In the genomic region with DNA sequence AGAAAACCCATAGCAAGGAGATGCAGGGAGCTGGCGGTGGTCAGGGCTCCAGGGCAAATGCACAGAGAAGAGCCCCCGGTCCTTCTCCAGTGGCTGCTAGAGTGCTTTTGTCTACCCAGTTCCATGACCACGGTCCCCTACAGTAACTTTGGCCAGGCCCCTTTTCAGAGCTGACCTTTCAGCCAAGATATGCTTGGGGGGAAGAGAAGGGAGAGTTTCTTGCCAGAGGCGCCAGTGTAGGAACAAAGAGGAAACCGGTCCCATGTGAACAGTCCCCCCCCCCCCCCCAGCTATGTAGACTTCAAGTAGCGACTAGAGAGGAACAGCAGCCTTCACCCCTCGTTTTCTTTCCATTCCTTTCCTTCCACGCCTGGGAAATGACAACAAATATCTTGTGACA, we compare ENCODE assay signal across 7 mouse cellular contexts. TPM values are rescaled to one million over a fixed set of nuclear protein-coding genes. Genes with fewer than 3 reads are reported as not detected.
DNase-seq lines count a peak whose midpoint lies in the region; ATAC-seq lines count a peak whose summit lies in the region.

No protein-coding gene starts in this region.

- H3K4me1 ChIP-seq in embryonic facial prominence, embryonic 13.5 days, result peaks cover 18% of the 10 kb centered on the region
- peaks cover 4% of the 10 kb centered on the region; the same call in 1 of the 2 replicates for H3K4me1 ChIP-seq in hindbrain, embryonic 14.5 days (replicated peaks; ENCODE audit: control insufficient read depth, insufficient read depth, low read length)

- H3K27me3 ChIP-seq in embryonic facial prominence, embryonic 13.5 days, result peaks cover 74% of the 10 kb centered on the region
- H3K27me3 ChIP-seq in hindbrain, embryonic 14.5 days (ENCODE audit: control insufficient read depth, insufficient read depth, low read length), result peaks cover 58% of the 10 kb centered on the region

- peak overlapping the region; percentile 98 for H3K4me2 ChIP-seq in embryonic facial prominence, embryonic 13.5 days
- peak overlapping the region; percentile 98 for H3K4me2 ChIP-seq in hindbrain, embryonic 14.5 days (replicated peaks)

- peak; percentile 49 for DNase-seq in Muller cell, postnatal 12 days (ENCODE audit: inconsistent ontology term)
- DNase-seq in hindbrain, embryonic 14.5 days (ENCODE audit: low spot score), result no peak
- no peak for DNase-seq in right cerebral cortex, adult 18-20 months
- DNase-seq in right cerebral cortex, adult 2 months (ENCODE audit: low spot score in 2 of 2), result no peak
- DNase-seq in thymus, postnatal 4 days, result no peak

- H3K4me3 ChIP-seq in embryonic facial prominence, embryonic 13.5 days, result peak overlapping the region; percentile 65
- peak overlapping the region; percentile 53 for H3K4me3 ChIP-seq in hindbrain, embryonic 14.5 days (replicated peaks; ENCODE audit: low read length)
- H3K4me3 ChIP-seq in macrophage (ENCODE audit: inconsistent target), result peak overlapping the region; percentile 47

- no peak for ATAC-seq in embryonic facial prominence, embryonic 13.5 days (ENCODE audit: insufficient number of reproducible peaks, insufficient read depth, low FRiP score, low TSS enrichment, low read depth)
- ATAC-seq in hindbrain, embryonic 14.5 days (ENCODE audit: low FRiP score), result no peak

- H3K79me2 ChIP-seq in macrophage (ENCODE audit: inconsistent target), result no peaks in the 10 kb centered on the region

- no peaks in the 10 kb centered on the region for H3K9me3 ChIP-seq in embryonic facial prominence, embryonic 13.5 days
- no peaks in the 10 kb centered on the region for H3K9me3 ChIP-seq in hindbrain, embryonic 14.5 days (ENCODE audit: control insufficient read depth, low read length)

- WGBS in embryonic facial prominence, embryonic 13.5 days, result 7% methylated on average over 8 of the region's 8 CpGs
- WGBS in hindbrain, embryonic 14.5 days, result 11% methylated on average over 8 of the region's 8 CpGs
- 35% methylated on average over 7 of the region's 8 CpGs for whole genome bisulfite sequencing in macrophage (ENCODE audit: missing documents)

- no peak overlapping the region for H3K9ac ChIP-seq in embryonic facial prominence, embryonic 13.5 days
- peak overlapping the region; percentile 60; the same call in 1 of the 2 replicates for H3K9ac ChIP-seq in hindbrain, embryonic 14.5 days

- H3K36me3 ChIP-seq in embryonic facial prominence, embryonic 13.5 days, result no peaks in the 10 kb centered on the region
- H3K36me3 ChIP-seq in hindbrain, embryonic 14.5 days (replicated peaks; ENCODE audit: control insufficient read depth, insufficient read depth), result no peaks in the 10 kb centered on the region
- no peaks in the 10 kb centered on the region for H3K36me3 ChIP-seq in macrophage (ENCODE audit: inconsistent target)

- H3K27ac ChIP-seq in embryonic facial prominence, embryonic 13.5 days, result no peak overlapping the region
- no peak overlapping the region for H3K27ac ChIP-seq in hindbrain, embryonic 14.5 days
- H3K27ac ChIP-seq in macrophage, result peak overlapping the region; percentile 48

RNA-seq across cellular contexts. Expression of gene Kdr, which starts 0.8 kb away (rescaled TPM):
- polyA plus RNA-seq in embryonic facial prominence, embryonic 13.5 days (2015; fragmentation: Nextera tagmentation; extraction: Ambion mirVana), result 20.6 and 23.3 TPM in 2 replicates
- polyA plus RNA-seq in hindbrain, embryonic 14.5 days (2014; fragmentation: Nextera tagmentation; extraction: Ambion mirVana), result 25.8 and 29.0 TPM in 2 replicates
- total RNA-seq in macrophage (2018; cell fraction: chromatin; rRNA removed), result 10 to 100 TPM in 12 of 26 experiments, 1 to 10 TPM in 14; 3.9 to 24.2 (median 9.2) TPM
- total RNA-seq in macrophage (2018; cell fraction: cytosol; rRNA removed), result 10 to 100 TPM in 18 of 26 experiments, 1 to 10 TPM in 8; 6.7 to 33.5 (median 11.3) TPM
- 10 to 100 TPM; 14.2 to 74.0 (median 24.9) TPM for total RNA-seq in macrophage (2018; cell fraction: nucleus; rRNA removed)
- polyA plus RNA-seq in macrophage (2018), result 4.9 to 13.8 TPM (median 5.8 TPM) in 3 replicates
